13 mouse cellular contexts compared by ENCODE assay signal in the genomic region with DNA sequence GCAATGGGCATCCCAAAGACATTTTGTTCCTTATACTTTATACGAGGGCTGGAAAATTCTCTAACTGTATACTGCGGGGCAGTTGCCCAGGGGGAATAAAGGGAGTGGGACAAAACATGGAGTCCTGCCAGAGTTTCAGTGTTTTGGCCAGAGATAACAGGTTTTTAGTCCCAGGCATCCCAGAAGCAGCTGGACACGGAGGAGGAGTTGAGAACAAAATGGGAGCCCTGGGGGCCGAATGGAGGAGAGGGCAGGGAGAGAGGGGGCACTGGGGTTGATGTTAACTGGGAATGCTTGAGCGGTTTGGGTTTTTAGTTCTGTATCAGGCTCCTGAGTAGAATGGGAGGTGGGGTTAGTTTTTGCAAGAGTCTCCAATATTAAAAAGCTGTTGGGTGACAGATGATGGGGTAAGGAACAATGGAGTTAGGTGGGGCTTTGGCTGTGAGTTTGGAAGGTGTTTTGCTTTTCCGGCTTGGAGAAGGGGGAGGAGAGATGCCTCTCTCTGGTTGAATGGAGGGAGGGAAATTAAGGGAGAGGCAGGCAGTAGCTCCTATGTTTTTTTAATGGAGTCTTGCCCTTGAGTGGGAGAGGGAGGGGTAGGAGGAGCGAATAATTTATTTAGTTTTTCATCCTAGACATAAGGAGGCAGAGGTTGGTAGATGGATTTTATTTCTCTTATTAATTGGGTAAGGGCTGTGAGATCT. TPM values are rescaled to one million over a fixed set of nuclear protein-coding genes. Genes with fewer than 3 reads are reported as not detected.
DNase-seq lines count a peak whose midpoint lies in the region; ATAC-seq lines count a peak whose summit lies in the region.
"Had no signal": no experiment of that assay in that cellular context is flagged by ENCODE, and none has a peak within 500 bp of the region (broad histone marks: within the 10 kb centered on the region; RNA-seq: fewer than 3 reads in every experiment).

No protein-coding gene starts in this region.

- peak; percentile 45 to 58 for DNase-seq in cerebellum, postnatal 10 days
- DNase-seq in cerebellum, adult 9-10 months, result no peak
- DNase-seq in kidney, adult 9 months, result no peak
- peak; percentile 31 for DNase-seq in ovary, adult 18-20 months (ENCODE audit: low spot score)
- no peak for DNase-seq in ovary, postnatal 14 days (ENCODE audit: low spot score)
- no peak for DNase-seq in frontal cortex, postnatal 10 days (ENCODE audit: low spot score in 2 of 2)
- no peak for DNase-seq in spleen, postnatal 14 days (ENCODE audit: low spot score in 2 of 2)
- DNase-seq: cerebellum, adult 11-12 months; liver, embryonic 13.5 days; right cerebral cortex, postnatal 14 days had no signal

- no peak overlapping the region for H3K4me3 ChIP-seq in kidney, embryonic 14.5 days (ENCODE audit: low read length)
- H3K4me3 ChIP-seq: liver, embryonic 13.5 days; neural tube, embryonic 12.5 days; stomach, embryonic 15.5 days had no signal

- H3K9me3 ChIP-seq in kidney, embryonic 14.5 days (ENCODE audit: control insufficient read depth, low read length), result no peaks in the 10 kb centered on the region
- H3K9me3 ChIP-seq: liver, embryonic 13.5 days; neural tube, embryonic 12.5 days; stomach, embryonic 15.5 days had no signal

- H3K36me3 ChIP-seq in kidney, embryonic 14.5 days (ENCODE audit: control insufficient read depth, insufficient read depth, low read length), result peaks cover 54% of the 10 kb centered on the region

- peaks cover 4% of the 10 kb centered on the region; the same call in 1 of the 2 replicates for H3K4me1 ChIP-seq in kidney, embryonic 14.5 days (ENCODE audit: control insufficient read depth, insufficient read depth, low read length)

- H3K9ac ChIP-seq in kidney, embryonic 14.5 days (ENCODE audit: low read depth, low read length), result no peak overlapping the region
- H3K9ac ChIP-seq: neural tube, embryonic 12.5 days; stomach, embryonic 15.5 days had no signal

- ATAC-seq in kidney, embryonic 14.5 days (ENCODE audit: low FRiP score, low TSS enrichment), result peak; percentile 29; the same call in 1 of the 2 replicates

- no peak overlapping the region for H3K4me2 ChIP-seq in kidney, embryonic 14.5 days (replicated peaks; ENCODE audit: low read depth, low read length)
- H3K4me2 ChIP-seq: neural tube, embryonic 12.5 days; stomach, embryonic 15.5 days had no signal

- H3K27me3 ChIP-seq in kidney, embryonic 14.5 days (ENCODE audit: control insufficient read depth, insufficient read depth, low read length), result no peaks in the 10 kb centered on the region
- H3K27me3 ChIP-seq: liver, embryonic 13.5 days; neural tube, embryonic 12.5 days; stomach, embryonic 15.5 days had no signal

- 71% methylated on average over 7 of the region's 7 CpGs for WGBS in kidney, embryonic 14.5 days

- no peak overlapping the region for H3K27ac ChIP-seq in kidney, embryonic 14.5 days (ENCODE audit: low read depth, low read length)
- H3K27ac ChIP-seq: neural tube, embryonic 12.5 days; stomach, embryonic 15.5 days had no signal

RNA-seq across cellular contexts. Expression of gene Cdk7, which starts 6.5 kb away (rescaled TPM):
- 111 and 112 TPM in 2 replicates for polyA plus RNA-seq in kidney, embryonic 14.5 days (2014; fragmentation: Nextera tagmentation; extraction: Ambion mirVana)

RNA-seq across cellular contexts. Expression of gene Mrps36, which starts 20.3 kb away (rescaled TPM):
- 171 and 182 TPM in 2 replicates for polyA plus RNA-seq in kidney, embryonic 14.5 days (2014; fragmentation: Nextera tagmentation; extraction: Ambion mirVana)

RNA-seq across cellular contexts. Expression of gene Cenph, which starts 51.5 kb away (rescaled TPM):
- polyA plus RNA-seq in kidney, embryonic 14.5 days (2014; fragmentation: Nextera tagmentation; extraction: Ambion mirVana), result 49.7 and 59.4 TPM in 2 replicates

RNA-seq across cellular contexts. Expression of gene Ccdc125, which starts 54.7 kb away (rescaled TPM):
- 5.5 and 6.8 TPM in 2 replicates for polyA plus RNA-seq in kidney, embryonic 14.5 days (2014; fragmentation: Nextera tagmentation; extraction: Ambion mirVana)

Comparison
In these comparisons a context has a peak if more than half of its experiments do, and no peak if none do; other contexts are left out.
1. DNase-seq: peak in cerebellum, postnatal 10 days (2 of 2) and ovary, adult 18-20 months (single experiment); none in cerebellum, adult 9-10 months (single experiment), kidney, adult 9 months (single experiment), ovary, postnatal 14 days (single experiment), frontal cortex, postnatal 10 days (0 of 2) and spleen, postnatal 14 days (0 of 2).